Mouse (Mus musculus) thymus, postnatal 14 days (tissue): Measurements from ENCODE around the gene Ercc2.

Source experiments
- DNase-seq: peaks from one replicate; pipeline ENCODE4 v3.0.0; 2021

The Ercc2 gene

DNA sequence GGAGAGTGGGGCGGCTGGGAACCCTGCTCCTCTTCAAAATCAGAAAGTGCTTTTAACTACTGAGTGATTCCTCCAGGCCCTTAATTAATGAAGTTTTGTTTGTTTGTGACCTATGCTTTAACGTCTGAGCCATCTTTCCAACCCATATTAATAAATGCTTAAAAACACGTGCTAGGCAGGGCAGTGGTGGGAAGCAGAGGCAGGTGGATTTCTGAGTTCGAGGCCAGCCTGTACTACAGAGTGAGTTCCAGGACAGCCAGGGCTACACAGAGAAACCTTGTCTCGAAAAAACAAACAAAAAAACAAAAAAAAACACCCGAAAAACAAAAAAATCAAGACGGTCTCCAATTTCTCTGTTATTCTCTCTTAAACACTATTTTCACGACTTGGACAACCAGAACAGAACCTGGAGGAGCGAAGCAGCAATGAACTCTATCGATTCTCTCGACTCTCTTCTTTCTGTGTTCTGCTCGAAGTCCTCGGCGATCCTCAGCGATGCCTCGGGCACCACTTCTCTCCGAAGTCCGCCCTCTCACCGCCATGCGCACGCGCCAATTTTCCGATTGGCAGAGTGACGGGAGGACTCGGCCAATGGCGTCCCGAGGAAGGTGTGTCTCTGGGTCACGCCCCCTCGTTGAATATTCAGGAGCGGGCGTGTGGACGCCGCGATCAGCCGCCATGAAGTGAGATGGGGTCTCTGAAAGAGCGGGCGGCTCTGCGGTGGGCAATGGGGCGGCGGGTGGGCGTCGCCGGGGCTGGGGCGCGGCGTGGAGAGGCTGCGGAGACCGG lies at the start of gene Ercc2:
Ercc2 (plus strand) TSS at position 634 of the 789 bp plus-strand sequence.
- peak; percentile 99 for DNase-seq

DNA sequence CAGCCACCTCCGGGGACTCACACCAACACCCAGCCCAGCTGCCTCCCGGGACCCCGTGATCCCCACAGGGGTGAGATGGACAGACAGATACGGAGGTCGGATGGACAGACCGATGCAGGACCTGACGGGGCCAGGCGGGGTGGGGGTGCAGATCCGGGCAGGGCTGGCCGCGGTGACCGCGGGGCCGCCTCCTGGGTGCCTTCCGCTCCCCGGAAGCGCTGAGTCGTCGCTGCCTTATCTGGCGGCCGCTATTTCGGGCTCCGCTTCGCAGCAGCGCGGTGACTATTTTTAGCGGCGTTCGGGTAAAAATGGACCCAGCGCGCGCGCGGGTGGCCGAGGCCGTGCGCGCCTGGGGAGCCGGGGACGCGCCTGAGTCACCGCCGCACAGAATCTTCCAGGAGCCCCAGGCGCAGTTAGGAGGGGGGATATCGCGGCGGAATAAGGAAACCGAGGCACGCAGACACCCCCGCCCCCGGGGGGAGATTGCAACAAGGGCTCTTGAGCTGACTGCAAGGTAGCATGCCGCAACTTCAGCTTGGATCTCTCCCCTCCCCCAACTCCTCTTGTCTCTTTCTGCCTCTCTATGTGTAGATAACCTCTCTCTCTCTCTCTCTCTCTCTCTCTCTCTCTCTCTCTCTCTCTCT lies 49.0 kb upstream of the Ercc2 start:
- DNase-seq = peak; percentile 59

DNA sequence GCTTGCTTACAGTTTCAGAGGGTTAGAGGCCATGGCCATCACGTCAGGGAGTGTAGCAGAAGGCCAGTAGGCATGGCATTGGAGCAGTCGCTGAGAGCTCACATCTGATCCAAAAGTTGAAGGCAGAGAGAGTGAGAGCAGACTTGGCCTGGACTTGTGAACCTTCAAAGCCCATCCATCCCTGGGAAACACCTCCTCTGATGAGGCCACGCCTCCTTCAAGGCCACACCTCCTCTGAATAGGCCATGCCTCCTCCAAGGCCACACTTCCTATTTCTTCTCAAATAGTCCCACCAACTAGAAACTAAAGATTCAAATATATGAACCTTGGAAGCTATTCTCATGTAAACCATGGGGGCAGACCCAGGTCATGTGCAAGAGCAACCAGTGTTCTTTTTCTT lies 46.2 kb upstream of the Ercc2 start:
- no peak for DNase-seq

DNA sequence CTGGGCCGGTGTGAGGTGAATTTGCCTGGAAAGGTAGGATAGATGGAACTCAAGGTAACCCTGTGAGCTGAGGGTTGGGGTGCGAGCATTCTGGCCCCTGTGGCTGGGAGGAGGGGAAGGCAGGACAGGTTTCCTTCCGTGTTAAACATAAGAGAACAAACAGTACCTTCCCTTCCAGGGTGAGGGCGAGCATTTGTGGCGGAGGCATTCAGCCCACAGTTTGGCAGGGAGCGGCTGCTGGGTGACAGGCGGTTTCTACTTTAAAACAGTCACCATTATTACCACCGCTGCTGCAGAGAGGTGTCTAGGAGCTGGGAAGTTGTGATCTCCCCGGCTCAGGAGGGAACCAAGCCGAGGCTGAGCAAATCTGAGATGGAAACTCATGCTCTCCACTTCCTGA lies 44.7 kb upstream of the Ercc2 start:
- no peak for DNase-seq

DNA sequence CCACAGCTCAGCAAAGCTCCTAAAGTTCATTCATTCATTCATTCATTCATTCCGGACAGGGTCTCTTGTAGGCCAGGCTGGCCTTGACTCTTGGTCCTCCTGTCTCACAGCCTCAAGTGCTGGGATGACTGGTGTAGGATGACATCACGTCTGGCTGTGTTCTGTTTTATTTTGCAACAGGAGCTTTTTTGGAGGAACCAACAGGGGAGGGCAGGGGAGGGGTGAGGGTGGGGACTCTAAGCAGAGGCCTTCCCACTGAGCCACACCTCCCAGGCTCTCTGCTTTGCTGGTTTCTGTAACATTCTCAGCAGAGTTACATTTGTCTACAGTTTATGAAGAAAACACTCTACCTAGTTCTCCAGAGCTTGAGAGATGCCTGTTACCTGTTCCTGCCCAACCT lies 43.8 kb upstream of the Ercc2 start:
- no peak for DNase-seq

DNA sequence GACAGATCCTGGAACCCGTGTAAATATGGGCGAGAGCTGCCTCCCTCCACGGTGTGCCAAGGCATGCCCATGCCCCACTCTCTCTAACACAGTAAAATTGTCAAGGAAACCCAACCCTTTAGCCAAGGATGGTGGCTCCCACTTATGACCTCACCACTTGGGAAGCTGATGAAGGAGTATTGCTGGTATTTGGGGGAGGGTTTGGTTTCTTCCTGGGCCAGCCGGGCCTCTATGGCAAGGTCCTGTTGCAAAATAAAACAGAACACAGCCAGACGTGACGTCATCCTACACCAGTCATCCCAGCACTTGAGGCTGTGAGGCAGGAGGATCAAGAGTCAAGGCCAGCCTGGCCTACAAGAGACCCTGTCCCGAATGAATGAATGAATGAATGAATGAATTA lies 43.2 kb upstream of the Ercc2 start:
- DNase-seq = no peak

DNA sequence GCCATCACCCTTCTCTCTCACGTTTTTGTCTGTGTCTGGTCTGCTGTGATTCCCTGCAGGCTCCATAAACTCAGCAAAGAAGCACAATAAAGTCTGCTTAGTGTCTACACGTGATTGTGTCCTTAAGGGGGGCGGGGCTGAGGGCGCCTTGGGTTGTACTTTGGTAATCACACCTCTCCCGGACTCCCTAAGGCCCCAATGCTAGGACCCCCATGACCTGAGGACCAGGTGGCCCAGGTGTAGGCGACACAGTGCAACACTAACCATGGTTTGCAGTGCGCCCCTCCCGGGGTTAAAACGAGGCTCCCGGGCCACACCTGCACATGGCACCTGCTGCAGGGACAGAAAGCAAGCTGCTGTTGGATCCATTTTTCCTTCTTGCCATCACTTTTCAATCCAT lies 40.6 kb upstream of the Ercc2 start:
- DNase-seq = no peak

DNA sequence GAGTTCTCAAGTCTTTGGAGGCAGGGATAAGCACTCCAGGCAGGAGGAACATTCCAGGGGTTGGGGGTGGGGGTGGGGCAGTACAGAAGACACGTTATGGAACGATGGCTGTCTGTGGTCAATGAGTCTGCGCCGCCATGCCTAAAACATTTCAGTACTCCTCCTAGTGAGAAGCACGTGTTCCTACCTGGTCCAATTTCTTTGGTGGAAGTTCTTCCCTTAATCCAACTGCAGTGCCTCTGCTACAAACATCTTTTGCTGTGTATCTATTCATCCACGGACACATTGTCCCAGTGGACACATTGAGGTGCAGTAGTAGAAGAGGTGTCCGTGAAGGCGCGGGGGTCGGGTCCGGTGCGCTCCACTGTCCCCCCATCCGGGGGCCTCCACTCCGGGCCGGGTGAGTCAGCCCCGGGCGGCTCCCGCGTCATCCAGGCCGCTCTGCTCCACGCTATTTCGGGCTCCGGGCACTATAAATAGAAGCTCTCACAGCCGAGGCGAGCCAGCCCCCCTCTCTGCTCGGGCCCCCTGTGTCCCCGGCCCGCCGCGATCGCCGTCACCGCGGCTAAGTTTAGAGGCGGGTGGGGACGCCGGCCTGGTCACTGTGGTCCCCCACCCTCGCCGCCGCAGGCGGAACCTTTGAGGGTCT lies 39.9 kb upstream of the Ercc2 start:
- no peak for DNase-seq

DNA sequence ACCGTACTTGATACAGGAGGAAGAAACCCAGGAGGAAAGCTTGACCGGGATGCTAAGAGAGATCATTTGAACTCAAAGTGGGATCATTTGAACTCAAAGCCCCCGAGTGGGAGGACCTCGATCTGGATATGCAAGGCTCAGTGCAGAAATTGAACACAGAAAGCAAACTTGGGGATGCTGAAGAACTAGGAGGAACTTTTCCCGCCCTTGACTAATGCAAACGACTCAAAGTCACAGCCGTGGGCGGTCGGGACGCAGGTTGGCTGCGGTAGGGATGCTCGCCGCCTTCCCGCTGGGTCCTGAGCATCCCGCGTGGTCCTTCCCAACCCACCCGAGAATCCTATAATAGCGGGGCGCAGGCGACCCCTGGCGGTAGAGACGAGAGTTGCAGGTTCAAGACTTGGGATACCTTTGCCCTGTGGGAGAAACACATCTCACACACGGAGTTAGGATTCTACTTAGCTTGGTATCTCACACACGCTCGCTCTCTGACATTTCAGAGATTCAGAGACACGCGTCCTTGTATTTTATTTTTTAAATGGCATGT lies 39.3 kb upstream of the Ercc2 start:
- DNase-seq = peak; percentile 84

DNA sequence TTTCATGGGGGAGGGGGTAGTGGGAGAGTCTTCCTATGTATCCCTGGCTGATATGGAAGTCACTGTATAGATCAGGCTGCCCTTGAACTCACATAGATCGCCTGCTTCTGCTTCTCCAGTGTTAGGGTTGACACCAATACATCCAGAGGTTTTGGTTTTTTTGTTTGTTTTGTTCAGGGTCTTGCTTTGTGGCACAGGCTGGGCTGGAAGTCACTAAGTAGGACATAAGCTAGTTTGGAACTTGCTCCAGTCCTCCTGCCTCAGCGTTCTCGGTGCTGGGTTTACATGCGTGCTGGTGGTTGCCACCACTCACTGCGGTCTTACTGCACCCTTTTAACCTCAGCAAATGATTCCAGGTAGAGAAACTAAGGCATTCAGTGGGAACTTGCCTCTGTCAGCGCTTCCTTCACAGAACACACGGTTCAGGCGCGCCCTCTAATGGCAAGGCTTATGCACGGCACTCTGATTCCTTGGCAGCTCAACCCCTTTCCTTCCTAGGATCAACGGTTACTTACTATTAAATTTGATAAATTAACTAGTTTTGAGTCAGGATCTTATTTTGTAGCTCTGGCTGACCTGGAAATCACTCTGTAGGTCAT lies 38.5 kb upstream of the Ercc2 start:
- peak; percentile 76 for DNase-seq

DNA sequence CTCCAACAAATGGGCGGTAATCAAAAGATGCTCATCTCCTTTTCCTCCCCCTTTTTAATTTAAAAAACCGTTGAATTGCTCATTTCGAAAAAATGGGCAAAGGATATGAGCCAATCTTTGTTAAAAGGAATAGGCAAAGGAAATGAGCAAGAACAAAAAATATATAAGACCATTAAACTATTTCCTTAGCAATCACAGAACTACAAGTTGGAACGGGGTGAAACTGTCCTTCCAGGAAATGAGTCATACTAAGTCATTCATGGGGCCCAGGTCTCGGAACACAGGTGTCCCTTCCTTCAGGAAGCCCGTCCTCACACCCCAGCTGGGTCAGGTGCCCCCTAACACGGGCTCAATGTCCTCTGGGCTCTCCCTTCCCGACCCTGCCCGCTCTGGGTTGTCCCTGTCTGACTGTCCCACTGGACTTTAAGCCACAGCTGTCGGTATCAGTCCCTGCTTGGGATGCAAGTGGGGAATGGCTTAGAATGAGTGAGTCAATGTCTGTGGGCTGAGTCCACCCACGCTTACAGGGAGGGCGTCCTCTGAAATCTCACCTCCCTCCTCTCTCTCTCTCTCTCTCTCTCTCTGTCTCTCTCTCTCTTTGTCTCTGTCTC lies 37.5 kb upstream of the Ercc2 start, which contains the start of gene Ercc1:
Ercc1 (plus strand) TSS at position 542 of the 611 bp plus-strand sequence.
- DNase-seq = peak; percentile 40

DNA sequence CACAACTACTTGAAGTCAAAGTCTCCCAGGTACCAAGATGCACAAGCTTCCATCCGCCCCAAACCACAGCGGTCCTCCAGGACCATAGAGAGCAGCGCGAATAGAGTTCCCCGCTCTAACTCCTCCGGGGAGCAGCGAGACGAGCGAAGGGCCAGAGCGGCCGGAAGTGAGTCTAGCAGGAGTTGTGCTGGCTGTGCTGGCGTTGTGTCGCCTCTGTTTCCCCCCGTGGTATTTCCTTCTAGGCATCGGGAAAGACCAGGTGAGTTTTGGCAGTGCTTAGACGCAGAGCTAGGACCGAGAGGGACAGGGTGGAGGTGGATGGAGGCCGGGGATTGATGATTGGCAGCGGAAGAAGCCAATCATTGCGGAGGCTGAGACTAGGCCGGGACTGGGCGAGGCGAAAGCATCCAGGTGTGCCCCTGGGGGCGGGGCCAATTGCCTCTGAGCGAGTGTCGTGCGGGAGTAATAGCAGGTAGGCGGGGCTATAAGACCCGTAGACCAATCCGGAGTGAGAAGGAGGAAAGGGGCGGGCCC lies 36.8 kb upstream of the Ercc2 start:
- DNase-seq = peak; percentile 98

DNA sequence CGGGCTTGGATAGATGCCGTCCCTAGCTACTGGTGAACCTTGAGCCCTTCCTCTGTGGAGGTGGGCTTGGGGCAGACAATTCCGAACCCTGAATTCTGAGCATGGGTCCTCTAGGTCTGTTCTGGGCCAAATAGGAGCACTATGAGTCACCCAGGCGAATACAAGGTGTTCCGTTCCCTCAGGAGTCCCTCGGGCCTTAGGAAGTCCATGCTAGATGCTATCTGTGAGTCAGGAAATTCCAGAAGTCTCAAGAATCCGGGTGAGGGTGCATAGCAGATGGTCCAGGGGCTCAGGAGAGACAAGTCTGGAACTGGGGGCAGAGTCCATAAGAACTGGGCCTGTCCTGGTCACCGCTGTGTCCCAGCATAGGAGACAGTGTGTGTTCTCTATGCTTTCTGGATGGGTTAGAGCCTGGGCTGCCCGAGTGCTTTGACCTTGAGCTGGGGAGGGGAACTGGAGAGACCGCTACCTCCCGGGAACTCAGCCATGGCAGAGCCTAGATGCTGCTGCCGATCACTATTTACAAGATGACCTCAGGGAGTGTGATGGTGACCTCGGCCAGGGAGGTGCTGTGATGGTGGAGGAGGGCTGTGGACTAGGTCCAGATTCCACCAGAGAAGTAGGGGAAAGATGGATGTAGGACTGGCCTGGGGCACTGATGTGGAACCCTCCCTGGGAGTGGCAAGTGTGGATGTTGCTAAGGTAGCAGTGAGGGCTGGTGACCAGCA lies 32.5 kb upstream of the Ercc2 start:
- no peak for DNase-seq

DNA sequence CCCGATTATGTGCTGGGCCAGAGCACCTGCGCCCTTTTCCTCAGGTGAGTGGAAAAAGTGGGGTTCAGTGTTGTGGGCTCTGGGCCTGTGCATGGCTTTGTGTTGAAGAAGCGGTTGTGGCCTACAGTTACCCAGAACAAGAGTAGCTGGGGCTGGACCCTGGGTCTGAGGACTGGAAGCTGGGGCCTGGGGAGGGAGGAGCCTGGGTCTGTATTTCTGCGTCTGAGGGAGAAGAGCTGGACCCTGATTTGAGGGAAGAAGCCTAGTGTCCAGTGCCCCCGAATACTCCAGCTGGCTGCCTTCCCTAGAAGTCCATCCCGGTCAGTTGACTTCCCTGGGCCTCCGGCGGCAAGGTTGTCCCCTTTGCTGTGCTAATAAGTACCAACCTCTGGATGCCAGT lies 31.6 kb upstream of the Ercc2 start:
- DNase-seq = no peak

DNA sequence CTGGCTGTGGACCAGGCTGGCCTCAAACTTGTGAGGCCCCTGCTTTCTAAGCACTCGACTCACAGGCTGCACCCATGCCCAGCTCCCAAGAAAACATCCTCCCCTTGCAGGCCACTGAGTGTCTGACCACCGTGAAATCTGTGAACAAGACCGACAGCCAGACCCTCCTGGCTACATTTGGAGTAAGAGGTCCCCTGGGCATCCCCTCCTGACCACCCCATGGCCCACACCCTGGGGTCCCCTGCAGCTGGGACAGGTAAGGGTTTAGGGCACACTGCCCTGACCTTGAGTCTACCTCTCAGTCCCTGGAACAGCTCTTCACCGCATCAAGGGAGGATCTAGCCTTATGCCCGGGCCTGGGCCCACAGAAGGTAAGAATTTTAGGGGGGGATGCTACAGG lies 26.8 kb upstream of the Ercc2 start:
- DNase-seq = no peak

DNA sequence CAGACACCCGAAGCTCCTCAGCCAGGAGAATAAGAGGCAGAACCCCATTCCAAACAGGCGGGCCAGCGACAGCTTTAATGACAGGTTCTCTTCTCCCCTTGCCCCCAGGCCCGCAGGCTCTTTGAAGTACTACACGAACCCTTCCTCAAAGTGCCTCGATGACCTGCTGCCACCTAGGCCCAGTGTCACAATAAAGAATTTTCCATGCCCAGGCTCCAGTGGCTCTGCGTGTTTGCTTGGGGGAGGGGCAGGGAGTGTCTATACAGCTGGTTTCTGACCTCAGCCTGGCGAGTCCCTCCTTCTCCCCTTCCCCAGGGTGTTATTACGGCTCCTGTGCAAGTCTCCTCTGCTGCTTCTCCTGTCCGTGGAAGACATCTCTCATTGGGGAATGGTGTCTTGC lies 25.5 kb upstream of the Ercc2 start:
- DNase-seq = no peak

DNA sequence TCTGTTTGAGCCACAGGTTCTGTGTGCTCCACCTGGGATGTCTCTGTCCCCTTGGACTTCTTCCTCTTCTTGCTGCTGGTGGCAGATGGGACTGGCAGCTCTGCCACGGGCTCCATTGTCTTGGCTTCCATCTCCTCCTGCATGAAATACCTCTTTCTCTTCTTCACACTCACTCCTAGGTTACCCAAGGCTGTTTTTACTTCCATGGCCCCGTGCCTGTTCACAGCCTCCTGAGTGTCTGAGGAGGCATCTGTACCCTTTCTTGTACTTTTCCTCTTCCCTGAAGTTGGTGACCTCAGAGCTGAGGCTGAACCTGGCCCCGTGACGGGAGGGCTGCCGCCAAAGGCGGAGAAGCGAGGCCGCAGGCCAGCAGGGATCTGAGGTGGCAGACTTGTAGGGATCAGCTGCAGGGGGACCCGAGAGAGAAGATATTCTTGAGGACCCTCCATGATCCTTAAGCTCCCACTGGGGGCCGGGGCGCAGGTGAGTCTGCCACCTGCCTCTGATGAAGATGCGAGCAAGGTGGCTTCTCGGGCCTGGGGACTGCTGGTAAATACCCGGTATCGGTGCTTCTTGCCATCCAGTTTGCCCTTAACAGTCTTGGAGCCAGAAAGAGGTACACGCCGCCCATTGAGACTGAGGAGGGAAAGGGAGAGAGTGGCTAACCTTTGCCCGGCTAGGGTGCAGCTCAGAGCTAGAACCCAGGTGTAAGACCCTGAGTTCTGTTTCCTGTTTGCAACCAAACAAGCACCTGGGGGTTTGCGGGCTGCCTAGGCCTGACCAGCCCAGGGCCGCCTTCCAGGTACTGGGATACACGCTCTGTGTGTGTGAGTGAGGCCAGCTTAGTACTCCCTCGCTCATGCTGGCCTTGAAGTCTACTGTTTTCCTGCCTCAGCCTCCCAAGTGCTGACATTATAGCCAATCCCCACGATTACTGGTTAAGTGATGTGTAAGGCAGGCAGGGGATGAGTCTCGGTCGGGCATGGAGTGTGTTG lies 24.1 kb upstream of the Ercc2 start:
- DNase-seq = no peak

DNA sequence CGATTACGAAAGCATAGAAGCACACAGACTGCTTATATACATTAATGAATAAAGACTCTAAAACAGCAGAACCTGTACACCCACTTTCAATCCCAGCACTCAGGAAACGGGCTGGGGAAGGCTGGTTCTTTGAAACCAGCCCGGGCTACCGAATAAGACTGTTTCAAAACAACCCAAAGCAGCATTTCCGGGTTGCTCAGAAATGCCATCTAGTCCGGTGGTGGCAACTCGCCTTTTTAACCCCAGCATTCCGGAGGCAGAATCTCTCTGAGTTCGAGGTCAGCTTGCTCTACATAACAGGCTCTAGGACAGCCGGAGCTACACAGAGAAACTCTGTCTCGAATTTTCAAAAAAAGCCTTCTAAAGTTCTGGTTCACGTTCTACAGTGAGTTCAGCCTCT lies 23.2 kb upstream of the Ercc2 start:
- no peak for DNase-seq

DNA sequence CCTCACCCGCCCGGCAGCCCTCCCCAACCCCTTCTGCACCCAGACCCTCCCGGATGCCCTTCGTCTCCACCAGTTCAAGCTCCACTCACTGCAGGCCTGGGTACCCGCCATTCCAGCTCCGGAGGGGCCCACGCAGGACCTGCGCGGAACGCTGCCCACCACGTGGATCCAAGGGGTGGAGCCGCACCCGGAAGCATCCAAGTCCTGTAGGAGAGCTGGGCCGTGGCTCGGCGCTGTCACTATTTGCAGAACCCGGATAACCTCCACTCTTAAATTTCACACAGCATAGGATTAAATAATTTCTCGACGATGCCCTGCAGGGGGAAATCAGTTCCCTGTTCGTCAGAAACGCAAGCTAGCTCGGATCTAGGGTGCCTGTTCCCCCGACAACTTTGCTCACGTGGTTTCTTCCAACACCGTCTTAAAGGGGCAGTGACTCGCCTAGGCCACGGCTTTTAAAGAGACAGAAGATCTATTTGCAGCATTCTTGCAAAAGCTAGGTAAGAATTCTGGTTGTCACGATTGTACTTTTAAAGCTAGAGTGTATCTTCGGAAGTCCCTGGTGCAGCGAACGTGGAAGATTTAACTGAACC lies 22.4 kb upstream of the Ercc2 start, which contains the start of the genes Cd3eap and Ppp1r13l:
Cd3eap (minus strand) TSS at position 185 of the 593 bp plus-strand sequence.
Ppp1r13l (plus strand) TSS at position 451 of the 593 bp plus-strand sequence.
- peak; percentile 86 for DNase-seq
